Mouse (Mus musculus): ENCODE results near the gene Tmco5. TPM values are rescaled to one million over a fixed set of nuclear protein-coding genes. Genes with fewer than 3 reads are reported as not detected.

Tmco5 gene
- not detected in 2 replicates for polyA plus RNA-seq (2014; fragmentation: Nextera tagmentation; extraction: Ambion mirVana)

- H3K4me2 ChIP-seq (ENCODE audit: low read length): no peak within 1 kb of the TSS
- H3K9ac ChIP-seq (ENCODE audit: low read length): no peak within 1 kb of the TSS
- no peaks in the 10 kb centered on the region for H3K4me1 ChIP-seq (replicated peaks; ENCODE audit: control insufficient read depth, insufficient read depth, low read length)
- no peak within 1 kb of the TSS for H3K4me3 ChIP-seq (ENCODE audit: low read depth, low read length)
- H3K36me3 ChIP-seq (ENCODE audit: control insufficient read depth, insufficient read depth, low read length): no peaks in the 10 kb centered on the region
- 95% methylated on average over 3 of the region's 3 CpGs for WGBS
- no peaks in the 10 kb centered on the region for H3K27me3 ChIP-seq (replicated peaks; ENCODE audit: control insufficient read depth, insufficient read depth, low read length)
- ATAC-seq (replicated peaks; ENCODE audit: low FRiP score, low TSS enrichment, low read depth): no peak
- DNase-seq (ENCODE audit: low spot score): no peak
- no peak within 1 kb of the TSS for H3K27ac ChIP-seq (ENCODE audit: low read depth)
- no peaks in the 10 kb centered on the region for H3K9me3 ChIP-seq (ENCODE audit: control insufficient read depth, low read length)
Measured at GRCm38 (mm10) chr2:116878391-116878790, at the start of gene Tmco5. Gene Tmco5 (plus strand): TSS chr2:116878691.

GRCm38 (mm10) chr2:116831863-116832262 lies 46.6 kb upstream of the Tmco5 start:
- Histone ChIP-seq H3K4me2 (ENCODE audit: low read length) (no peak overlapping the region), H3K27me3 (replicated peaks; ENCODE audit: control insufficient read depth, insufficient read depth, low read length) (no peaks in the 10 kb centered on the region), H3K9me3 (ENCODE audit: control insufficient read depth, low read length) (no peaks in the 10 kb centered on the region), H3K27ac (ENCODE audit: low read depth) (no peak overlapping the region), H3K4me1 (replicated peaks; ENCODE audit: control insufficient read depth, insufficient read depth, low read length) (no peaks in the 10 kb centered on the region), H3K4me3 (ENCODE audit: low read depth, low read length) (no peak overlapping the region), H3K9ac (ENCODE audit: low read length) (no peak overlapping the region), H3K36me3 (ENCODE audit: control insufficient read depth, insufficient read depth, low read length) (no peaks in the 10 kb centered on the region)
- DNase-seq (ENCODE audit: low spot score): no peak
- WGBS: 55% methylated on average over 11 of the region's 11 CpGs
- no peak for ATAC-seq (replicated peaks; ENCODE audit: low FRiP score, low TSS enrichment, low read depth)

- no peaks in the 10 kb centered on the region for H3K27me3 ChIP-seq (replicated peaks; ENCODE audit: control insufficient read depth, insufficient read depth, low read length)
- 57% methylated on average over 3 of the region's 3 CpGs for whole genome bisulfite sequencing
- H3K9ac ChIP-seq (ENCODE audit: low read length): no peak overlapping the region
- no peaks in the 10 kb centered on the region for H3K36me3 ChIP-seq (ENCODE audit: control insufficient read depth, insufficient read depth, low read length)
- no peak overlapping the region for H3K4me3 ChIP-seq (ENCODE audit: low read depth, low read length)
- no peaks in the 10 kb centered on the region for H3K9me3 ChIP-seq (ENCODE audit: control insufficient read depth, low read length)
- DNase-seq (ENCODE audit: low spot score) (no peak), ATAC-seq (replicated peaks; ENCODE audit: low FRiP score, low TSS enrichment, low read depth) (no peak)
- H3K4me1 ChIP-seq (replicated peaks; ENCODE audit: control insufficient read depth, insufficient read depth, low read length): no peaks in the 10 kb centered on the region
- no peak overlapping the region for H3K27ac ChIP-seq (ENCODE audit: low read depth)
- no peak overlapping the region for H3K4me2 ChIP-seq (ENCODE audit: low read length)
Measured at GRCm38 (mm10) chr2:116837829-116838228, 40.7 kb upstream of the Tmco5 start.

- H3K4me2 ChIP-seq (ENCODE audit: low read length): no peak overlapping the region
- H3K27ac ChIP-seq (ENCODE audit: low read depth): no peak overlapping the region
- ATAC-seq (replicated peaks; ENCODE audit: low FRiP score, low TSS enrichment, low read depth) (no peak), DNase-seq (ENCODE audit: low spot score) (no peak)
- no peak overlapping the region for H3K4me3 ChIP-seq (ENCODE audit: low read depth, low read length)
- H3K9ac ChIP-seq (ENCODE audit: low read length): no peak overlapping the region
- no peaks in the 10 kb centered on the region for H3K9me3 ChIP-seq (ENCODE audit: control insufficient read depth, low read length)
- H3K36me3 ChIP-seq (ENCODE audit: control insufficient read depth, insufficient read depth, low read length): no peaks in the 10 kb centered on the region
- no peaks in the 10 kb centered on the region for H3K27me3 ChIP-seq (replicated peaks; ENCODE audit: control insufficient read depth, insufficient read depth, low read length)
- H3K4me1 ChIP-seq (replicated peaks; ENCODE audit: control insufficient read depth, insufficient read depth, low read length): no peaks in the 10 kb centered on the region
- 45% methylated on average over 8 of the region's 8 CpGs for WGBS
Measured at GRCm38 (mm10) chr2:116838538-116839197, 39.8 kb upstream of the Tmco5 start.

- H3K4me2 ChIP-seq (ENCODE audit: low read length): no peak overlapping the region
- no peaks in the 10 kb centered on the region for H3K27me3 ChIP-seq (replicated peaks; ENCODE audit: control insufficient read depth, insufficient read depth, low read length)
- no peak overlapping the region for H3K4me3 ChIP-seq (ENCODE audit: low read depth, low read length)
- no peaks in the 10 kb centered on the region for H3K4me1 ChIP-seq (replicated peaks; ENCODE audit: control insufficient read depth, insufficient read depth, low read length)
- no peaks in the 10 kb centered on the region for H3K36me3 ChIP-seq (ENCODE audit: control insufficient read depth, insufficient read depth, low read length)
- H3K9me3 ChIP-seq (ENCODE audit: control insufficient read depth, low read length): no peaks in the 10 kb centered on the region
- H3K9ac ChIP-seq (ENCODE audit: low read length): no peak overlapping the region
- H3K27ac ChIP-seq (ENCODE audit: low read depth): no peak overlapping the region
- WGBS: 80% methylated on average over 20 of the region's 20 CpGs
- no peak for DNase-seq (ENCODE audit: low spot score)
- no peak for ATAC-seq (replicated peaks; ENCODE audit: low FRiP score, low TSS enrichment, low read depth)
Measured at GRCm38 (mm10) chr2:116849980-116850636, 28.4 kb upstream of the Tmco5 start.

- ATAC-seq (replicated peaks; ENCODE audit: low FRiP score, low TSS enrichment, low read depth) (no peak), DNase-seq (ENCODE audit: low spot score) (no peak)
- no peaks in the 10 kb centered on the region for H3K27me3 ChIP-seq (replicated peaks; ENCODE audit: control insufficient read depth, insufficient read depth, low read length)
- 80% methylated on average over 4 of the region's 4 CpGs for WGBS
- H3K36me3 ChIP-seq (ENCODE audit: control insufficient read depth, insufficient read depth, low read length): no peaks in the 10 kb centered on the region
- H3K4me1 ChIP-seq (replicated peaks; ENCODE audit: control insufficient read depth, insufficient read depth, low read length): no peaks in the 10 kb centered on the region
- no peak overlapping the region for H3K9ac ChIP-seq (ENCODE audit: low read length)
- H3K4me2 ChIP-seq (ENCODE audit: low read length): no peak overlapping the region
- no peaks in the 10 kb centered on the region for H3K9me3 ChIP-seq (ENCODE audit: control insufficient read depth, low read length)
- H3K27ac ChIP-seq (ENCODE audit: low read depth): no peak overlapping the region
- H3K4me3 ChIP-seq (ENCODE audit: low read depth, low read length): no peak overlapping the region
Measured at GRCm38 (mm10) chr2:116851356-116851755, 27.1 kb upstream of the Tmco5 start.

- Histone ChIP-seq H3K9ac (ENCODE audit: low read length) (no peak overlapping the region), H3K4me2 (ENCODE audit: low read length) (no peak overlapping the region), H3K27me3 (replicated peaks; ENCODE audit: control insufficient read depth, insufficient read depth, low read length) (no peaks in the 10 kb centered on the region), H3K27ac (ENCODE audit: low read depth) (no peak overlapping the region), H3K9me3 (ENCODE audit: control insufficient read depth, low read length) (no peaks in the 10 kb centered on the region), H3K4me3 (ENCODE audit: low read depth, low read length) (no peak overlapping the region), H3K4me1 (replicated peaks; ENCODE audit: control insufficient read depth, insufficient read depth, low read length) (no peaks in the 10 kb centered on the region), H3K36me3 (ENCODE audit: control insufficient read depth, insufficient read depth, low read length) (no peaks in the 10 kb centered on the region)
- DNase-seq (ENCODE audit: low spot score) (no peak), ATAC-seq (replicated peaks; ENCODE audit: low FRiP score, low TSS enrichment, low read depth) (0 out of 2 replicates have a peak, but pooled peaks have one; percentile 43)
- 31% methylated on average over 5 of the region's 5 CpGs for WGBS
Measured at GRCm38 (mm10) chr2:116852249-116852648, 26.2 kb upstream of the Tmco5 start.

- no peak for ATAC-seq (replicated peaks; ENCODE audit: low FRiP score, low TSS enrichment, low read depth)
- no peaks in the 10 kb centered on the region for H3K36me3 ChIP-seq (ENCODE audit: control insufficient read depth, insufficient read depth, low read length)
- no peaks in the 10 kb centered on the region for H3K9me3 ChIP-seq (ENCODE audit: control insufficient read depth, low read length)
- no peaks in the 10 kb centered on the region for H3K4me1 ChIP-seq (replicated peaks; ENCODE audit: control insufficient read depth, insufficient read depth, low read length)
- H3K27ac ChIP-seq (ENCODE audit: low read depth): no peak overlapping the region
- no peak for DNase-seq (ENCODE audit: low spot score)
- WGBS: 71% methylated on average over 6 of the region's 6 CpGs
- no peak overlapping the region for H3K4me3 ChIP-seq (ENCODE audit: low read depth, low read length)
- H3K9ac ChIP-seq (ENCODE audit: low read length): no peak overlapping the region
- H3K27me3 ChIP-seq (replicated peaks; ENCODE audit: control insufficient read depth, insufficient read depth, low read length): no peaks in the 10 kb centered on the region
- H3K4me2 ChIP-seq (ENCODE audit: low read length): no peak overlapping the region
Measured at GRCm38 (mm10) chr2:116858703-116859102, 19.8 kb upstream of the Tmco5 start.
